33 mouse cellular contexts compared by ENCODE assay signal in the genomic region with DNA sequence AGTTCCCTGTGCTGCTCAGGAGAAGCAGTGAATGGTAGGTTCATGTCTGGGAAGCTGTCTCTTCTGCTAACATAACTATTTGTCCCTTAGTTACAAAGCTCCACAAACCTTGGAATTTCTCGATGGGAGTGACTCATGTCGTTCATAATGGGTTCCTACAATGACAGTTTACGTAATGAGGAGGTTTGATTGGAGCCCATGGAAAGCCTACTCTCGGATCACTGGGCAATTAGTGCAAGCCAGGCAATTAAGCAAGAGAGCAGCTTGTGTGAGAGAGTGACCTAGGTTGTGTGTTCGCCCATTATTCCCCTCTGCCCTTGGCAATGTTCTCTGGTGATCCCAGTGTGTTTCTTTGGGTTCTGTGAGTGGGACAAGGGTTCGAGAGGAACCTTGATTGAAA. TPM values are rescaled to one million over a fixed set of nuclear protein-coding genes. Genes with fewer than 3 reads are reported as not detected.
A peak's percentile ranks its signal among the peaks of the same experiment; 100 is the strongest.
DNase-seq lines count a peak whose midpoint lies in the region; ATAC-seq lines count a peak whose summit lies in the region.
"Had no signal": no experiment of that assay in that cellular context is flagged by ENCODE, and none has a peak within 500 bp of the region (broad histone marks: within the 10 kb centered on the region; RNA-seq: fewer than 3 reads in every experiment).

No protein-coding gene starts in this region.

- H3K4me1 ChIP-seq in forebrain, embryonic 10.5 days, result peaks cover 49% of the 10 kb centered on the region
- peaks cover 7% of the 10 kb centered on the region; the same call in 1 of the 2 replicates for H3K4me1 ChIP-seq in forebrain, embryonic 11.5 days (replicated peaks; ENCODE audit: control insufficient read depth, insufficient read depth, low read length)
- peaks cover 14% of the 10 kb centered on the region for H3K4me1 ChIP-seq in heart, embryonic 12.5 days (replicated peaks)
- peaks cover 21% of the 10 kb centered on the region for H3K4me1 ChIP-seq in forebrain, embryonic 15.5 days

- peaks cover 81% of the 10 kb centered on the region for H3K36me3 ChIP-seq in forebrain, embryonic 10.5 days (replicated peaks)
- peaks cover 11% of the 10 kb centered on the region for H3K36me3 ChIP-seq in forebrain, embryonic 11.5 days (ENCODE audit: control insufficient read depth, insufficient read depth, low read length)
- peaks cover 65% of the 10 kb centered on the region for H3K36me3 ChIP-seq in heart, embryonic 12.5 days
- H3K36me3 ChIP-seq in forebrain, embryonic 15.5 days, result peaks cover 52% of the 10 kb centered on the region

- peaks cover 15% of the 10 kb centered on the region; the same call in 1 of the 2 replicates for H3K9me3 ChIP-seq in forebrain, embryonic 10.5 days
- H3K9me3 ChIP-seq in forebrain, embryonic 11.5 days (ENCODE audit: control insufficient read depth, low read length), result peaks cover 3% of the 10 kb centered on the region; the same call in 1 of the 2 replicates
- 0 out of 2 replicates have a peak, but pooled peaks cover 7% of the 10 kb centered on the region for H3K9me3 ChIP-seq in heart, embryonic 12.5 days (replicated peaks)
- H3K9me3 ChIP-seq in forebrain, embryonic 15.5 days, result no peaks in the 10 kb centered on the region
- H3K9me3 ChIP-seq: embryonic facial prominence, embryonic 13.5 days; heart, embryonic 15.5 days; hindbrain, embryonic 10.5 days had no signal

- no peak overlapping the region for H3K9ac ChIP-seq in forebrain, embryonic 11.5 days (ENCODE audit: low read length)
- no peak overlapping the region for H3K9ac ChIP-seq in heart, embryonic 12.5 days
- H3K9ac ChIP-seq in forebrain, embryonic 15.5 days (replicated peaks), result no peak overlapping the region
- H3K9ac ChIP-seq: embryonic facial prominence, embryonic 13.5 days; heart, embryonic 15.5 days; hindbrain, embryonic 14.5 days had no signal

- H3K27ac ChIP-seq in forebrain, embryonic 10.5 days, result peak overlapping the region; percentile 32; the same call in 1 of the 2 replicates
- H3K27ac ChIP-seq in forebrain, embryonic 11.5 days (ENCODE audit: low read depth, low read length), result no peak overlapping the region
- H3K27ac ChIP-seq in heart, embryonic 12.5 days (ENCODE audit: poor library complexity, severe bottlenecking), result no peak overlapping the region
- H3K27ac ChIP-seq in forebrain, embryonic 15.5 days (replicated peaks), result 0 out of 2 replicates have a peak overlapping the region, but pooled peaks have one; percentile 24
- H3K27ac ChIP-seq: embryonic facial prominence, embryonic 10.5 days; embryonic facial prominence, embryonic 13.5 days; heart, embryonic 15.5 days; hindbrain, embryonic 10.5 days; hindbrain, embryonic 14.5 days; hindbrain, postnatal 0 days had no signal

- H3K27me3 ChIP-seq in forebrain, embryonic 10.5 days (ENCODE audit: poor library complexity, severe bottlenecking), result no peaks in the 10 kb centered on the region
- H3K27me3 ChIP-seq in forebrain, embryonic 11.5 days (ENCODE audit: control insufficient read depth, insufficient read depth, low read length), result no peaks in the 10 kb centered on the region
- H3K27me3 ChIP-seq in heart, embryonic 12.5 days (replicated peaks), result no peaks in the 10 kb centered on the region
- H3K27me3 ChIP-seq in forebrain, embryonic 15.5 days, result no peaks in the 10 kb centered on the region
- H3K27me3 ChIP-seq: embryonic facial prominence, embryonic 13.5 days; heart, embryonic 15.5 days; Patski had no signal

- no peak for DNase-seq in forebrain, embryonic 10.5 days (ENCODE audit: extremely low spot score, low spot score)
- no peak for DNase-seq in forebrain, embryonic 11.5 days (ENCODE audit: low spot score)
- DNase-seq in heart, adult 11 months, result peak; percentile 81
- DNase-seq in retina, postnatal 7 days (ENCODE audit: low read depth, low spot score), result peak; percentile 35
- no peak for DNase-seq in gastrocnemius, adult 8-10 months (ENCODE audit: low spot score in 2 of 2)
- no peak for DNase-seq in right cerebral cortex, postnatal 4 days
- DNase-seq: adrenal gland, postnatal 14 days; cerebellum, adult 11-12 months; cerebellum, adult 8-10 months; cerebellum, postnatal 10 days; cerebellum, postnatal 36 days; embryo, embryonic 11 days; gastrocnemius, postnatal 10 days; gastrocnemius, postnatal 36 days; heart, postnatal 10 days; heart, postnatal 36 days; kidney, adult 18-20 months had no signal

- no peak overlapping the region for H3K4me2 ChIP-seq in forebrain, embryonic 11.5 days (ENCODE audit: low read depth, low read length, severe bottlenecking)
- no peak overlapping the region for H3K4me2 ChIP-seq in heart, embryonic 12.5 days
- no peak overlapping the region for H3K4me2 ChIP-seq in forebrain, embryonic 15.5 days (replicated peaks)
- H3K4me2 ChIP-seq: embryonic facial prominence, embryonic 13.5 days; heart, embryonic 11.5 days; heart, embryonic 15.5 days; hindbrain, embryonic 14.5 days had no signal

- no peak for ATAC-seq in forebrain, embryonic 11.5 days (replicated peaks; ENCODE audit: low FRiP score)
- ATAC-seq in heart, embryonic 12.5 days (ENCODE audit: insufficient number of reproducible peaks, low FRiP score), result no peak
- ATAC-seq in forebrain, embryonic 15.5 days (replicated peaks), result no peak
- ATAC-seq: hindbrain, postnatal 0 days; inflammation-experienced regulatory T-cells, adult 6 months; intestine, embryonic 16.5 days; Patski had no signal

- WGBS in forebrain, embryonic 10.5 days, result 81% methylated on average over 6 of the region's 6 CpGs
- WGBS in forebrain, embryonic 11.5 days, result 55% methylated on average over 6 of the region's 6 CpGs
- 85% methylated on average over 6 of the region's 6 CpGs for WGBS in heart, embryonic 12.5 days
- WGBS in forebrain, embryonic 15.5 days, result 47% methylated on average over 6 of the region's 6 CpGs

- H3K4me3 ChIP-seq in forebrain, embryonic 10.5 days, result no peak overlapping the region
- H3K4me3 ChIP-seq in forebrain, embryonic 11.5 days (ENCODE audit: low read depth, low read length), result no peak overlapping the region
- no peak overlapping the region for H3K4me3 ChIP-seq in heart, embryonic 12.5 days
- no peak overlapping the region for H3K4me3 ChIP-seq in forebrain, embryonic 15.5 days
- H3K4me3 ChIP-seq: embryonic facial prominence, embryonic 10.5 days; embryonic facial prominence, embryonic 13.5 days; erythroblast, embryonic 14.5 days; heart, embryonic 15.5 days; hindbrain, embryonic 10.5 days had no signal

RNA-seq across cellular contexts. Expression of gene Srm, which starts 4.6 kb away (rescaled TPM):
- 265 and 272 TPM in 2 replicates for polyA plus RNA-seq in forebrain, embryonic 10.5 days (2016; fragmentation: Nextera tagmentation; extraction: Ambion mirVana)
- 206 and 222 TPM in 2 replicates for polyA plus RNA-seq in forebrain, embryonic 11.5 days (2014; fragmentation: Nextera tagmentation; extraction: Ambion mirVana)
- 129 and 135 TPM in 2 replicates for polyA plus RNA-seq in heart, embryonic 12.5 days (2016; fragmentation: Nextera tagmentation; extraction: Ambion mirVana)
- polyA plus RNA-seq in forebrain, embryonic 15.5 days (2015; fragmentation: Nextera tagmentation; extraction: Ambion mirVana), result 178 and 180 TPM in 2 replicates
- total RNA-seq in gastrocnemius, adult 8-10 months (2022), result 10 to 100 TPM; 11.1 to 15.7 (median 12.5) TPM

RNA-seq across cellular contexts. Expression of gene Masp2, which starts 6.4 kb away (rescaled TPM):
- polyA plus RNA-seq in forebrain, embryonic 10.5 days (2016; fragmentation: Nextera tagmentation; extraction: Ambion mirVana), result 0.22 TPM in 1 of 2 replicates, not detected in the other
- 0.36 TPM in 1 of 2 replicates, not detected in the other for polyA plus RNA-seq in forebrain, embryonic 11.5 days (2014; fragmentation: Nextera tagmentation; extraction: Ambion mirVana)
- polyA plus RNA-seq in heart, embryonic 12.5 days (2016; fragmentation: Nextera tagmentation; extraction: Ambion mirVana), result 0.14 and 0.36 TPM in 2 replicates
- 0.68 and 1.1 TPM in 2 replicates for polyA plus RNA-seq in forebrain, embryonic 15.5 days (2015; fragmentation: Nextera tagmentation; extraction: Ambion mirVana)
- under 1 TPM; 0.24 to 0.56 (median 0.53) TPM for total RNA-seq in gastrocnemius, adult 8-10 months (2022)
- polyA plus RNA-seq: embryonic facial prominence, embryonic 10.5 days; heart, embryonic 15.5 days had no signal

RNA-seq across cellular contexts. Expression of gene Tardbp, which starts 30.9 kb away (rescaled TPM):
- polyA plus RNA-seq in forebrain, embryonic 10.5 days (2016; fragmentation: Nextera tagmentation; extraction: Ambion mirVana), result 495 and 519 TPM in 2 replicates
- polyA plus RNA-seq in forebrain, embryonic 11.5 days (2014; fragmentation: Nextera tagmentation; extraction: Ambion mirVana), result 225 and 238 TPM in 2 replicates
- 200 and 211 TPM in 2 replicates for polyA plus RNA-seq in heart, embryonic 12.5 days (2016; fragmentation: Nextera tagmentation; extraction: Ambion mirVana)
- 272 and 274 TPM in 2 replicates for polyA plus RNA-seq in forebrain, embryonic 15.5 days (2015; fragmentation: Nextera tagmentation; extraction: Ambion mirVana)
- 100 to 1,000 TPM; 116 to 129 (median 124) TPM for total RNA-seq in gastrocnemius, adult 8-10 months (2022)

RNA-seq across cellular contexts. Expression of gene Exosc10, which starts 37.7 kb away (rescaled TPM):
- polyA plus RNA-seq in forebrain, embryonic 10.5 days (2016; fragmentation: Nextera tagmentation; extraction: Ambion mirVana), result 96.0 and 97.2 TPM in 2 replicates
- 99.1 and 108 TPM in 2 replicates for polyA plus RNA-seq in forebrain, embryonic 11.5 days (2014; fragmentation: Nextera tagmentation; extraction: Ambion mirVana)
- 71.3 TPM in 2 replicates for polyA plus RNA-seq in heart, embryonic 12.5 days (2016; fragmentation: Nextera tagmentation; extraction: Ambion mirVana)
- polyA plus RNA-seq in forebrain, embryonic 15.5 days (2015; fragmentation: Nextera tagmentation; extraction: Ambion mirVana), result 93.1 and 97.5 TPM in 2 replicates
- 10 to 100 TPM; 14.7 to 20.8 (median 17.6) TPM for total RNA-seq in gastrocnemius, adult 8-10 months (2022)

RNA-seq across cellular contexts. Expression of gene Gm572, which starts 47.2 kb away (rescaled TPM):
- not detected in 2 replicates for polyA plus RNA-seq in forebrain, embryonic 10.5 days (2016; fragmentation: Nextera tagmentation; extraction: Ambion mirVana)
- not detected in 2 replicates for polyA plus RNA-seq in forebrain, embryonic 11.5 days (2014; fragmentation: Nextera tagmentation; extraction: Ambion mirVana)
- polyA plus RNA-seq in heart, embryonic 12.5 days (2016; fragmentation: Nextera tagmentation; extraction: Ambion mirVana), result 0.11 and 0.18 TPM in 2 replicates
- polyA plus RNA-seq in forebrain, embryonic 15.5 days (2015; fragmentation: Nextera tagmentation; extraction: Ambion mirVana), result not detected in 2 replicates
- total RNA-seq in gastrocnemius, adult 8-10 months (2022), result 1 to 10 TPM; 7.3 to 9.2 (median 8.8) TPM
- total RNA-seq: adrenal gland, adult 18-20 months; adrenal gland, postnatal 14 days; granulocyte monocyte progenitor cell, adult 5-6 weeks; hindbrain, postnatal 0 days had no signal
- polyA plus RNA-seq: cortical plate, adult 2 months; embryonic facial prominence, embryonic 10.5 days; embryonic facial prominence, embryonic 13.5 days; erythroblast, embryonic 14.5 days; hindbrain, embryonic 10.5 days; hindbrain, embryonic 14.5 days; hindbrain, postnatal 0 days; inflammation-experienced regulatory T-cells, adult 6 months; intestine, embryonic 16.5 days; Patski had no signal

Comparison
In these comparisons a context has a peak if more than half of its experiments do, and no peak if none do; other contexts are left out.
1. H3K27ac ChIP-seq: peak in forebrain, embryonic 10.5 days (single experiment) and forebrain, embryonic 15.5 days (single experiment); none in forebrain, embryonic 11.5 days (single experiment) and heart, embryonic 12.5 days (single experiment).
2. DNase-seq: peak in heart, adult 11 months (single experiment) and retina, postnatal 7 days (single experiment); none in forebrain, embryonic 10.5 days (single experiment), forebrain, embryonic 11.5 days (single experiment), gastrocnemius, adult 8-10 months (0 of 2) and right cerebral cortex, postnatal 4 days (single experiment).